7 mouse cellular contexts compared by ENCODE assay signal in genomic region chr17:34187261-34187916, GRCm38 (mm10). TPM values are rescaled to one million over a fixed set of nuclear protein-coding genes. Genes with fewer than 3 reads are reported as not detected.
DNase-seq lines count a peak whose midpoint lies in the region; ATAC-seq lines count a peak whose summit lies in the region.

Gene Tap1 (plus strand): TSS chr17:34187553.
Gene Psmb9 (minus strand): TSS chr17:34187764.

- H3K4me3 ChIP-seq in embryonic facial prominence, embryonic 11.5 days (ENCODE audit: low read depth, low read length), result peak within 1 kb of the TSS; percentile 42
- peak within 1 kb of the TSS; percentile 53 for H3K4me3 ChIP-seq in limb, embryonic 10.5 days
- peak within 1 kb of the TSS; percentile 36 for H3K4me3 ChIP-seq in midbrain, embryonic 13.5 days (replicated peaks)

- H3K27ac ChIP-seq in embryonic facial prominence, embryonic 11.5 days (replicated peaks; ENCODE audit: low read depth, low read length), result no peak within 1 kb of the TSS
- H3K27ac ChIP-seq in limb, embryonic 10.5 days, result peak within 1 kb of the TSS; percentile 50
- no peak within 1 kb of the TSS for H3K27ac ChIP-seq in midbrain, embryonic 13.5 days

- H3K9me3 ChIP-seq in embryonic facial prominence, embryonic 11.5 days (replicated peaks; ENCODE audit: control insufficient read depth, low read length), result no peaks in the 10 kb centered on the region
- no peaks in the 10 kb centered on the region for H3K9me3 ChIP-seq in limb, embryonic 10.5 days (replicated peaks)
- no peaks in the 10 kb centered on the region for H3K9me3 ChIP-seq in midbrain, embryonic 13.5 days

- DNase-seq in adrenal gland, postnatal 14 days, result peak; percentile 99
- DNase-seq in embryonic facial prominence, embryonic 11.5 days (ENCODE audit: low spot score), result peak; percentile 97
- peak; percentile 97 for DNase-seq in kidney, adult 11 months
- peak; percentile 97 for DNase-seq in limb, embryonic 10.5 days (ENCODE audit: low spot score)
- DNase-seq in spleen, adult 12 weeks (ENCODE audit: low spot score), result peak; percentile 95

- peak within 1 kb of the TSS; percentile 64 for H3K9ac ChIP-seq in embryonic facial prominence, embryonic 11.5 days (replicated peaks; ENCODE audit: low read length)
- H3K9ac ChIP-seq in midbrain, embryonic 13.5 days (replicated peaks), result peak within 1 kb of the TSS; percentile 59

- peaks cover 5% of the 10 kb centered on the region; the same call in 1 of the 2 replicates for H3K4me1 ChIP-seq in embryonic facial prominence, embryonic 11.5 days (ENCODE audit: control insufficient read depth, insufficient read depth, low read length)
- H3K4me1 ChIP-seq in limb, embryonic 10.5 days, result peaks cover 18% of the 10 kb centered on the region
- H3K4me1 ChIP-seq in midbrain, embryonic 13.5 days (replicated peaks), result peaks cover 17% of the 10 kb centered on the region

- no peaks in the 10 kb centered on the region for H3K36me3 ChIP-seq in embryonic facial prominence, embryonic 11.5 days (replicated peaks; ENCODE audit: control insufficient read depth, insufficient read depth, low read depth, low read length)
- no peaks in the 10 kb centered on the region for H3K36me3 ChIP-seq in limb, embryonic 10.5 days
- H3K36me3 ChIP-seq in midbrain, embryonic 13.5 days, result no peaks in the 10 kb centered on the region

- peak within 1 kb of the TSS; percentile 83 for H3K4me2 ChIP-seq in embryonic facial prominence, embryonic 11.5 days (ENCODE audit: low read depth, low read length)
- peak within 1 kb of the TSS; percentile 71 for H3K4me2 ChIP-seq in midbrain, embryonic 13.5 days (replicated peaks)

- WGBS in embryonic facial prominence, embryonic 11.5 days, result under 1% methylated on average over 46 of the region's 46 CpGs
- WGBS in limb, embryonic 10.5 days, result under 1% methylated on average over 46 of the region's 46 CpGs
- under 1% methylated on average over 46 of the region's 46 CpGs for WGBS in midbrain, embryonic 13.5 days

- ATAC-seq in embryonic facial prominence, embryonic 11.5 days (replicated peaks; ENCODE audit: insufficient number of reproducible peaks, low FRiP score, low TSS enrichment, low read depth), result peak; percentile 91
- peak; percentile 83 for ATAC-seq in granulocyte monocyte progenitor cell, adult 5-6 weeks (replicated peaks; ENCODE audit: poor library complexity, severe bottlenecking)
- peak; percentile 91 for ATAC-seq in midbrain, embryonic 13.5 days

- peaks cover 23% of the 10 kb centered on the region for H3K27me3 ChIP-seq in embryonic facial prominence, embryonic 11.5 days (ENCODE audit: control insufficient read depth, insufficient read depth, low read length)
- peaks cover 94% of the 10 kb centered on the region for H3K27me3 ChIP-seq in limb, embryonic 10.5 days (ENCODE audit: low read depth, poor library complexity, severe bottlenecking)
- peaks cover 91% of the 10 kb centered on the region for H3K27me3 ChIP-seq in midbrain, embryonic 13.5 days

RNA-seq across cellular contexts. Expression of gene Tap1, which starts in this region (rescaled TPM):
- total RNA-seq in adrenal gland, postnatal 14 days (2021), result 11.1 and 20.4 TPM in 2 replicates
- polyA plus RNA-seq in embryonic facial prominence, embryonic 11.5 days (2014; fragmentation: Nextera tagmentation; extraction: Ambion mirVana), result 2.3 and 2.6 TPM in 2 replicates
- 45.4 and 60.7 TPM in 2 replicates for total RNA-seq in granulocyte monocyte progenitor cell, adult 5-6 weeks (2014; fragmentation: Nextera tagmentation)
- 81.6 and 89.7 TPM in 2 replicates for total RNA-seq in granulocyte monocyte progenitor cell, adult 5-6 weeks (2017)
- 1.6 and 3.2 TPM in 2 replicates for polyA plus RNA-seq in limb, embryonic 10.5 days (2016; fragmentation: Nextera tagmentation; extraction: Ambion mirVana)
- 0.46 and 0.57 TPM in 2 replicates for polyA plus RNA-seq in midbrain, embryonic 13.5 days (2015; fragmentation: Nextera tagmentation; extraction: Ambion mirVana)

RNA-seq across cellular contexts. Expression of gene Psmb9, which starts in this region (rescaled TPM):
- 6.9 and 12.2 TPM in 2 replicates for total RNA-seq in adrenal gland, postnatal 14 days (2021)
- polyA plus RNA-seq in embryonic facial prominence, embryonic 11.5 days (2014; fragmentation: Nextera tagmentation; extraction: Ambion mirVana), result 0.67 and 1.1 TPM in 2 replicates
- 144 and 147 TPM in 2 replicates for total RNA-seq in granulocyte monocyte progenitor cell, adult 5-6 weeks (2014; fragmentation: Nextera tagmentation)
- total RNA-seq in granulocyte monocyte progenitor cell, adult 5-6 weeks (2017), result 103 and 141 TPM in 2 replicates
- polyA plus RNA-seq in limb, embryonic 10.5 days (2016; fragmentation: Nextera tagmentation; extraction: Ambion mirVana), result 0.78 and 1.1 TPM in 2 replicates
- polyA plus RNA-seq in midbrain, embryonic 13.5 days (2015; fragmentation: Nextera tagmentation; extraction: Ambion mirVana), result 0.73 and 1.5 TPM in 2 replicates
